In genomic region chr9:120020285-120020890, GRCm38 (mm10) we compare ENCODE assay signal across 7 mouse cellular contexts. TPM values are rescaled to one million over a fixed set of nuclear protein-coding genes. Genes with fewer than 3 reads are reported as not detected.
A peak's percentile ranks its signal among the peaks of the same experiment; 100 is the strongest.
DNase-seq lines count a peak whose midpoint lies in the region; ATAC-seq and TF ChIP-seq lines count a peak whose summit lies in the region.

No protein-coding gene starts in this region.

- H3K4me1 ChIP-seq in ES-Bruce4 (ENCODE audit: control insufficient read depth, insufficient read depth, low read length), result no peaks in the 10 kb centered on the region
- peaks cover 24% of the 10 kb centered on the region for H3K4me1 ChIP-seq in heart, embryonic 11.5 days (ENCODE audit: control insufficient read depth, insufficient read depth, low read length)
- H3K4me1 ChIP-seq in lung, postnatal 0 days (ENCODE audit: insufficient read depth, low read depth, low read length), result no peaks in the 10 kb centered on the region

- ATAC-seq in heart, embryonic 11.5 days (replicated peaks; ENCODE audit: insufficient number of reproducible peaks, low FRiP score, low TSS enrichment), result no peak
- ATAC-seq in lung, postnatal 0 days, result 0 out of 2 replicates have a peak, but pooled peaks have one; percentile 5

- H3K4me2 ChIP-seq in heart, embryonic 11.5 days, result peak overlapping the region; percentile 69
- H3K4me2 ChIP-seq in lung, postnatal 0 days (replicated peaks; ENCODE audit: low read depth, low read length), result no peak overlapping the region

- no peaks in the 10 kb centered on the region for H3K36me3 ChIP-seq in ES-Bruce4 (ENCODE audit: control insufficient read depth, insufficient read depth, low read length, poor library complexity, severe bottlenecking)
- H3K36me3 ChIP-seq in heart, embryonic 11.5 days (ENCODE audit: control insufficient read depth, insufficient read depth, low read length), result peaks cover 9% of the 10 kb centered on the region; the same call in 1 of the 2 replicates
- H3K36me3 ChIP-seq in lung, postnatal 0 days (ENCODE audit: insufficient read depth, low read length), result no peaks in the 10 kb centered on the region

- no peak overlapping the region for H3K27ac ChIP-seq in ES-Bruce4 (ENCODE audit: insufficient read depth, low read length)
- peak overlapping the region; percentile 95 for H3K27ac ChIP-seq in heart, embryonic 11.5 days (ENCODE audit: low read depth, low read length)
- H3K27ac ChIP-seq in lung, postnatal 0 days (ENCODE audit: low read length), result no peak overlapping the region

- DNase-seq in ZHBTc4 (ENCODE audit: low read depth, low spot score), result peak; percentile 86
- DNase-seq in embryo, embryonic 10.5 days (ENCODE audit: low spot score), result peak; percentile 84
- peak; percentile 84 to 87 for DNase-seq in kidney, postnatal 4 days
- DNase-seq in lung, postnatal 0 days (ENCODE audit: low spot score), result peak; percentile 82
- peak; percentile 41 to 56 for DNase-seq in right cerebral cortex, postnatal 36 days (ENCODE audit: low spot score in 2 of 2)

- H3K9ac ChIP-seq in ES-Bruce4 (ENCODE audit: low read depth, poor library complexity, severe bottlenecking), result no peak overlapping the region
- H3K9ac ChIP-seq in heart, embryonic 11.5 days (ENCODE audit: low read depth, low read length), result peak overlapping the region; percentile 56
- no peak overlapping the region for H3K9ac ChIP-seq in lung, postnatal 0 days (replicated peaks; ENCODE audit: low read depth)

- TF ChIP-seq POLR2A in ES-Bruce4 (IDR thresholded peaks at IDR 0.05; ENCODE audit: insufficient read depth, low read length), result no peak

- no peaks in the 10 kb centered on the region for H3K9me3 ChIP-seq in ES-Bruce4 (replicated peaks; ENCODE audit: control insufficient read depth, insufficient read depth, low read length, poor library complexity, severe bottlenecking)
- H3K9me3 ChIP-seq in heart, embryonic 11.5 days (replicated peaks; ENCODE audit: control insufficient read depth, low read length), result no peaks in the 10 kb centered on the region
- no peaks in the 10 kb centered on the region for H3K9me3 ChIP-seq in lung, postnatal 0 days (ENCODE audit: low read length)

- WGBS in heart, embryonic 11.5 days (ENCODE audit: insufficient replicate concordance), result 29% methylated on average over 7 of the region's 7 CpGs
- 30% methylated on average over 7 of the region's 7 CpGs for WGBS in lung, postnatal 0 days

- TF ChIP-seq EP300 in ES-Bruce4 (IDR thresholded peaks at IDR 0.05; ENCODE audit: insufficient read depth, low read depth, low read length), result no peak
- TF ChIP-seq EP300 in lung, postnatal 0 days (IDR thresholded peaks at IDR 0.05), result no peak

- peak; percentile 13 for TF ChIP-seq CTCF in ES-Bruce4 (IDR thresholded peaks at IDR 0.05; ENCODE audit: low read depth, low read length)
- TF ChIP-seq CTCF in lung, postnatal 0 days (IDR thresholded peaks at IDR 0.05), result peak; percentile 84

- H3K27me3 ChIP-seq in ES-Bruce4 (ENCODE audit: control insufficient read depth, insufficient read depth, low read length, poor library complexity, severe bottlenecking), result no peaks in the 10 kb centered on the region
- no peaks in the 10 kb centered on the region for H3K27me3 ChIP-seq in heart, embryonic 11.5 days (ENCODE audit: control insufficient read depth, insufficient read depth, low read length)
- no peaks in the 10 kb centered on the region for H3K27me3 ChIP-seq in lung, postnatal 0 days (replicated peaks; ENCODE audit: insufficient read depth, low read length)

- H3K4me3 ChIP-seq in ES-Bruce4 (ENCODE audit: low read depth, low read length), result no peak overlapping the region
- peak overlapping the region; percentile 58 for H3K4me3 ChIP-seq in heart, embryonic 11.5 days (ENCODE audit: low read depth, low read length)
- no peak overlapping the region for H3K4me3 ChIP-seq in lung, postnatal 0 days (ENCODE audit: low read depth, low read length)

RNA-seq across cellular contexts. Expression of gene Xirp1, which starts 3.0 kb away (rescaled TPM):
- not detected in 2 replicates for polyA plus RNA-seq in ES-Bruce4 (2011; ENCODE audit: insufficient read depth, insufficient read length, low read depth, missing spikeins)
- polyA plus RNA-seq in heart, embryonic 11.5 days (2014; fragmentation: Nextera tagmentation; extraction: Ambion mirVana), result 38.2 and 64.5 TPM in 2 replicates
- polyA plus RNA-seq in lung, postnatal 0 days (2015; fragmentation: Nextera tagmentation; extraction: Ambion mirVana), result 0.21 and 0.35 TPM in 2 replicates

RNA-seq across cellular contexts. Expression of gene Csrnp1, which starts 35.9 kb away (rescaled TPM):
- 28.4 and 39.7 TPM in 2 replicates for polyA plus RNA-seq in ES-Bruce4 (2011; ENCODE audit: insufficient read depth, insufficient read length, low read depth, missing spikeins)
- 3.3 and 4.2 TPM in 2 replicates for polyA plus RNA-seq in heart, embryonic 11.5 days (2014; fragmentation: Nextera tagmentation; extraction: Ambion mirVana)
- 9.4 and 10.5 TPM in 2 replicates for polyA plus RNA-seq in lung, postnatal 0 days (2015; fragmentation: Nextera tagmentation; extraction: Ambion mirVana)

RNA-seq across cellular contexts. Expression of gene Cx3cr1, which starts 49.3 kb away (rescaled TPM):
- polyA plus RNA-seq in ES-Bruce4 (2011; ENCODE audit: insufficient read depth, insufficient read length, low read depth, missing spikeins), result not detected in 2 replicates
- polyA plus RNA-seq in heart, embryonic 11.5 days (2014; fragmentation: Nextera tagmentation; extraction: Ambion mirVana), result 2.3 and 3.1 TPM in 2 replicates
- polyA plus RNA-seq in lung, postnatal 0 days (2015; fragmentation: Nextera tagmentation; extraction: Ambion mirVana), result 8.0 and 9.3 TPM in 2 replicates

Comparison
In these comparisons a context has a peak if more than half of its experiments do, and no peak if none do; other contexts are left out.
1. RNA of gene Xirp1, which starts 3.0 kb away (polyA plus RNA-seq): 38.2 to 64.5 TPM in heart, embryonic 11.5 days; 0.21 to 0.35 TPM in lung, postnatal 0 days and not detected in ES-Bruce4; every median in the first group is over 10 times any median in the second.
2. Peak in every context shown above with its lines, with median percentiles within 50 percentile points of each other: DNase-seq.